Mouse (Mus musculus) liver, adult 2 months (tissue): ENCODE data around the gene Grk5. TPM values are rescaled to one million over a fixed set of nuclear protein-coding genes. Genes with fewer than 3 reads are reported as not detected.

Source experiments
- DNase-seq: peaks from one replicate; pipeline ENCODE4 v3.0.0-alpha.2; 2011; ENCODE audit warnings: low read depth, low spot score; ENCODE audit errors: extremely low read depth
- H3K27ac ChIP-seq: fragments of 200-500 bp; replicated peaks from 2 replicates; pipeline ENCODE4 v1.5.1; 2012; ENCODE audit warnings: low read depth, mild to moderate bottlenecking, control low read depth, inconsistent platforms, low read length; ENCODE audit not compliant: insufficient read depth
- H3K27me3 ChIP-seq: fragments of 200-500 bp; 2 replicates; pipeline ENCODE4 v1.6.1; 2012; ENCODE audit warnings: mild to moderate bottlenecking, moderate library complexity, low read length, inconsistent platforms; ENCODE audit not compliant: control insufficient read depth, insufficient read depth
- H3K36me3 ChIP-seq: fragments of 200-500 bp; 2 replicates; pipeline ENCODE4 v1.6.1; 2012; ENCODE audit warnings: low read length, inconsistent platforms; ENCODE audit not compliant: control insufficient read depth, insufficient read depth
- H3K4me1 ChIP-seq: fragments of 200-500 bp; 2 replicates; pipeline ENCODE4 v1.6.1; 2011; ENCODE audit warnings: low read length; ENCODE audit not compliant: control insufficient read depth, insufficient read depth
- H3K4me3 ChIP-seq: fragments of 200-500 bp; 2 replicates; pipeline ENCODE4 v1.5.1; 2011; ENCODE audit warnings: low read depth, mild to moderate bottlenecking, control low read depth, low read length, moderate library complexity; ENCODE audit not compliant: insufficient read depth
- H3K79me2 ChIP-seq: fragments of 200-500 bp; 2 replicates; pipeline ENCODE4 v1.6.1; 2012; ENCODE audit warnings: inconsistent platforms, mild to moderate bottlenecking, low read length, moderate library complexity; ENCODE audit not compliant: control insufficient read depth, insufficient read depth
- H3K9ac ChIP-seq: fragments of 200-500 bp; 2 replicates; pipeline ENCODE4 v1.6.1; 2012; ENCODE audit warnings: low read depth, mild to moderate bottlenecking, control low read depth, inconsistent platforms, low read length
- CTCF ChIP-seq: fragments of 200-500 bp; IDR thresholded peaks from 2 replicates; pipeline ENCODE4 v1.5.1; 2011; ENCODE audit warnings: low read depth, low read length, control low read depth
- POLR2A ChIP-seq: fragments of 200-500 bp; IDR thresholded peaks from 2 replicates; pipeline ENCODE4 v1.6.1; 2011; ENCODE audit warnings: low read length, control low read depth; ENCODE audit not compliant: insufficient read depth; ENCODE audit errors: extremely low read depth
- WGBS: fragments of 180-500 bp; shearing (Covaris S2); methylation state at CpG from one replicate; pipeline ENCODE4 v1.1.7; 2018; 5-methylcytosine and 5-hydroxymethylcytosine counted together
- polyA plus RNA-seq: library from polyadenylated mRNA; depleted of rRNA; stranded (reverse); fragments of >200 nt; gene quantifications from 2 replicates; pipeline ENCODE4 v1.2.3, GENCODE M21; 2012
- total RNA-seq: library from RNA; depleted of rRNA; stranded (reverse); fragments of >200 nt; gene quantifications from 2 replicates; pipeline ENCODE4 v1.2.3, GENCODE M21; 2014

Gene Grk5
- total and polyA plus RNA-seq, 2 experiments: 0.48 to 2.2 TPM

GRCm38 (mm10) chr19:60945801-60946311, 56.3 kb downstream of the Grk5 start:
- 70% methylated on average over 3 of the region's 3 CpGs for WGBS
- H3K27ac ChIP-seq: peak overlapping the region; percentile 56
- DNase-seq: peak; percentile 94

GRCm38 (mm10) chr19:60946656-60947055, 57.1 kb downstream of the Grk5 start:
- Histone ChIP-seq H3K9ac (no peak overlapping the region), H3K4me3 (no peak overlapping the region), H3K79me2 (0 out of 2 replicates have a peak, but pooled peaks cover 2% of the 10 kb centered on the region), H3K36me3 (no peaks in the 10 kb centered on the region), H3K27me3 (no peaks in the 10 kb centered on the region), H3K4me1 (peaks cover 11% of the 10 kb centered on the region), H3K27ac (peak overlapping the region; percentile 50)
- WGBS: 67% methylated on average over 2 of the region's 2 CpGs
- peak; percentile 49 for DNase-seq
- TF ChIP-seq CTCF (no peak), POLR2A (no peak)

More at GRCm38 (mm10) chr19:60945801-60946311, 56.3 kb downstream of the Grk5 start:
- TF ChIP-seq POLR2A (no peak), CTCF (no peak)
- Histone ChIP-seq H3K4me3 (no peak overlapping the region), H3K27me3 (no peaks in the 10 kb centered on the region), H3K36me3 (no peaks in the 10 kb centered on the region), H3K79me2 (0 out of 2 replicates have a peak, but pooled peaks cover 2% of the 10 kb centered on the region), H3K4me1 (peaks cover 14% of the 10 kb centered on the region), H3K9ac (no peak overlapping the region)

GRCm38 (mm10) chr19:60948996-60949395, 59.4 kb downstream of the Grk5 start:
- no peak overlapping the region for H3K4me3 ChIP-seq
- peaks cover 11% of the 10 kb centered on the region for H3K4me1 ChIP-seq
- no peaks in the 10 kb centered on the region for H3K36me3 ChIP-seq
- H3K27ac ChIP-seq: no peak overlapping the region
- 64% methylated on average over 1 of the region's 1 CpGs for WGBS
- 0 out of 2 replicates have a peak, but pooled peaks cover 2% of the 10 kb centered on the region for H3K79me2 ChIP-seq
- DNase-seq: no peak
- H3K27me3 ChIP-seq: no peaks in the 10 kb centered on the region
- TF ChIP-seq POLR2A: no peak
- no peak for TF ChIP-seq CTCF
- no peak overlapping the region for H3K9ac ChIP-seq

GRCm38 (mm10) chr19:60950056-60950869, 60.7 kb downstream of the Grk5 start:
- Histone ChIP-seq H3K27me3 (no peaks in the 10 kb centered on the region), H3K9ac (no peak overlapping the region), H3K4me1 (peaks cover 11% of the 10 kb centered on the region), H3K36me3 (no peaks in the 10 kb centered on the region), H3K4me3 (no peak overlapping the region), H3K79me2 (no peaks in the 10 kb centered on the region), H3K27ac (no peak overlapping the region)
- no peak for TF ChIP-seq POLR2A
- no peak for TF ChIP-seq CTCF
- 79% methylated on average over 7 of the region's 7 CpGs for WGBS
- no peak for DNase-seq

DNA sequence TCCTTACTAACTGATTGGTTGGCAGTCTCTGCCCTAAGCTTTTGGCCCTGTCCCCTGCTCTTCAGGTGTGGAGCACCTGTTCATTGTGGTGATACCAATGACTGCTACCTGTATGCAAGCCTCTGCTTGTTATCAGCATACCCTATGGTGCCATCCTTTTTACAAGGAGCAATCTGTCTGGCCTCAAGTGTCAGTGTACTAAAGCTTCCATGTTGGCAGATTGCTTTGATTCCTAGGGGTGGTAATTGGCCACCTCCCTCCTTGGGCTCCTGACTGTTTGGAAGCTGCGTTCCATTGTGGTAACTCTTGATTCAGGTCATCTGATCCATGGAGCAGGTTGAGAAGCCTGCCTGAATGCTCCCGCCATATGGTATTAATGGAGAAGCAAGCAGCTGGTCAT, 65.6 kb downstream of the Grk5 start:
- WGBS: 98% methylated on average over 2 of the region's 2 CpGs
- DNase-seq: no peak

GRCm38 (mm10) chr19:60955712-60956111, 66.2 kb downstream of the Grk5 start:
- Histone ChIP-seq H3K4me3 (no peak overlapping the region), H3K27me3 (no peaks in the 10 kb centered on the region), H3K4me1 (peaks cover 5% of the 10 kb centered on the region; the same call in 1 of the 2 replicates), H3K79me2 (no peaks in the 10 kb centered on the region), H3K36me3 (no peaks in the 10 kb centered on the region), H3K9ac (no peak overlapping the region), H3K27ac (no peak overlapping the region)
- 100% methylated on average over 1 of the region's 1 CpGs for whole genome bisulfite sequencing
- no peak for DNase-seq
- no peak for TF ChIP-seq CTCF

More for the DNA sequence above, 65.6 kb downstream of the Grk5 start:
- no peaks in the 10 kb centered on the region for H3K79me2 ChIP-seq
- peaks cover 5% of the 10 kb centered on the region; the same call in 1 of the 2 replicates for H3K4me1 ChIP-seq
- no peaks in the 10 kb centered on the region for H3K27me3 ChIP-seq
- H3K36me3 ChIP-seq: no peaks in the 10 kb centered on the region
- no peak overlapping the region for H3K4me3 ChIP-seq
- TF ChIP-seq POLR2A: no peak
- TF ChIP-seq CTCF: no peak
- H3K9ac ChIP-seq: no peak overlapping the region
- H3K27ac ChIP-seq: no peak overlapping the region
